Mouse (Mus musculus) hindbrain, embryonic 12.5 days (tissue): ENCODE measurements around the gene Tbc1d9. TPM values are rescaled to one million over a fixed set of nuclear protein-coding genes. Genes with fewer than 3 reads are reported as not detected.

Experiments used
- ATAC-seq: fragments of 200-750 bp; cut with Nextera tagmentation; 2 replicates; pipeline ENCODE4 v1.8.0; 2017; ENCODE audit warnings: moderate TSS enrichment; ENCODE audit not compliant: low FRiP score
- H3K27ac ChIP-seq: fragments of 300-500 bp; sonication (generic); 2 replicates; pipeline ENCODE4 v1.5.1; 2016; ENCODE audit warnings: mild to moderate bottlenecking
- H3K27me3 ChIP-seq: fragments of 300-500 bp; sonication (generic); 2 replicates; pipeline ENCODE4 v1.6.1; 2016; ENCODE audit warnings: mild to moderate bottlenecking
- H3K36me3 ChIP-seq: fragments of 300-500 bp; sonication (generic); 2 replicates; pipeline ENCODE4 v1.6.1; 2016; ENCODE audit warnings: mild to moderate bottlenecking
- H3K4me1 ChIP-seq: fragments of 300-500 bp; sonication (generic); 2 replicates; pipeline ENCODE4 v1.6.1; 2016
- H3K4me2 ChIP-seq: fragments of 300-500 bp; sonication (generic); replicated peaks from 2 replicates; pipeline ENCODE4 v1.6.1; 2016; ENCODE audit warnings: mild to moderate bottlenecking
- H3K4me3 ChIP-seq: fragments of 300-500 bp; sonication (generic); 2 replicates; pipeline ENCODE4 v1.5.1; 2016; ENCODE audit warnings: mild to moderate bottlenecking
- H3K9ac ChIP-seq: fragments of 300-500 bp; sonication (generic); 2 replicates; pipeline ENCODE4 v1.6.1; 2016; ENCODE audit warnings: mild to moderate bottlenecking, moderate library complexity
- H3K9me3 ChIP-seq: fragments of 300-500 bp; sonication (generic); replicated peaks from 2 replicates; pipeline ENCODE4 v1.6.1; 2016; ENCODE audit warnings: mild to moderate bottlenecking
- WGBS: fragments of 180-500 bp; shearing (Covaris S2); methylation state at CpG from one replicate; pipeline ENCODE4 v1.1.7; 2016; 5-methylcytosine and 5-hydroxymethylcytosine counted together
- polyA plus RNA-seq: library from polyadenylated mRNA; unstranded; fragments of >200 nt; fragmentation: Nextera tagmentation; extraction: Ambion mirVana; gene quantifications from 2 replicates; pipeline ENCODE4 v1.2.1, GENCODE M21; 2016

The Tbc1d9 gene
- polyA plus RNA-seq, 1 experiment from 2014 or later: 14.8 TPM

- H3K4me1 ChIP-seq: no peaks in the 10 kb centered on the region
- H3K9me3 ChIP-seq: no peaks in the 10 kb centered on the region
- no peak overlapping the region for H3K4me2 ChIP-seq
- no peak overlapping the region for H3K4me3 ChIP-seq
- ATAC-seq: no peak
- peaks cover 49% of the 10 kb centered on the region for H3K36me3 ChIP-seq
- H3K27ac ChIP-seq: peak overlapping the region; percentile 17; the same call in 1 of the 2 replicates
- WGBS: 77% methylated on average over 14 of the region's 14 CpGs
- no peaks in the 10 kb centered on the region for H3K27me3 ChIP-seq
- no peak overlapping the region for H3K9ac ChIP-seq
Measured at GRCm38 (mm10) chr8:83251362-83252246, 86.5 kb downstream of the Tbc1d9 start.

DNA sequence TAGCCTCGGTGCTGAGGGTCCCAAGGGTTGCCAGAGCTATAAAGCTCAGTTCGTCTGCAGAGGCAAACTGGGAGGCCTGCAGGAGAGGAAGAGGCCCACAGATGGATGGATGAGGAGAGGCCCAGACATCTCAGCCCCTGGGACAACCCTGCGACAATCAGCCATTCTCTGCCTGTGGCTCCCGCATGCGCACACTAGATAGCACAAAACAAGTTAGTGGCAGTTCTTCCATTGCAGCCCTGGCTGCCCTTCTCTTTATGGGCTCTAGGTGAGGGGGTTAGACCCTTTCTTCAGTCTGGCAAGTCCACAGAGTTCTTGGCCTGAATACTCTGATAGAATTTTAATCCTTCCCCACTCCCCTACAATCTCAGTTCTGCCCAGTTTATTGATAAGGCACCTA, 87.6 kb downstream of the Tbc1d9 start:
- WGBS: 88% methylated on average over 5 of the region's 5 CpGs
- Histone ChIP-seq H3K27me3 (no peaks in the 10 kb centered on the region), H3K9me3 (no peaks in the 10 kb centered on the region), H3K36me3 (peaks cover 49% of the 10 kb centered on the region), H3K4me3 (no peak overlapping the region), H3K4me2 (no peak overlapping the region), H3K4me1 (no peaks in the 10 kb centered on the region), H3K27ac (peak overlapping the region; percentile 35; the same call in 1 of the 2 replicates), H3K9ac (no peak overlapping the region)
- ATAC-seq: no peak

DNA sequence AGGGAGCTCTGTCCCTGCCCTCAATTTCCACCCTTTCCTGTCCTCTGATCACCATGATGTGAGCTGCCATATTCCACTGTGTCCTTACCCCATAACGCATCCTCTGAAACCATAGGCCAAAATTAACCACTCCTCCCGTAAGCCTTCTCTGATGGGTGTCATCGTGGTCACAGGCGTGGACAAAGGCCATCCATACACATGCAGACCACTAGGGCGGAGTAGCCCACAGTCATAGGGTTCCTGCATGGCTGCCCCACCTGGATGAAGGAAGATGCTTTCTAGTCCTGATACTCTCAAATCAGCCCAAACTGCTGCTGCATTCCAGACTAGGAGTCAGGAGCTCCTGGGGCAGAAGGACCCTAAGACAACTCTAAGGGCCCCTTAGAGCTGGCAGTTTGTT, 92.5 kb downstream of the Tbc1d9 start:
- H3K9me3 ChIP-seq: no peaks in the 10 kb centered on the region
- no peak overlapping the region for H3K27ac ChIP-seq
- no peaks in the 10 kb centered on the region for H3K27me3 ChIP-seq
- 93% methylated on average over 5 of the region's 5 CpGs for WGBS
- H3K9ac ChIP-seq: no peak overlapping the region
- peaks cover 46% of the 10 kb centered on the region for H3K36me3 ChIP-seq
- no peak overlapping the region for H3K4me3 ChIP-seq
- H3K4me2 ChIP-seq: no peak overlapping the region
- no peaks in the 10 kb centered on the region for H3K4me1 ChIP-seq
- no peak for ATAC-seq

DNA sequence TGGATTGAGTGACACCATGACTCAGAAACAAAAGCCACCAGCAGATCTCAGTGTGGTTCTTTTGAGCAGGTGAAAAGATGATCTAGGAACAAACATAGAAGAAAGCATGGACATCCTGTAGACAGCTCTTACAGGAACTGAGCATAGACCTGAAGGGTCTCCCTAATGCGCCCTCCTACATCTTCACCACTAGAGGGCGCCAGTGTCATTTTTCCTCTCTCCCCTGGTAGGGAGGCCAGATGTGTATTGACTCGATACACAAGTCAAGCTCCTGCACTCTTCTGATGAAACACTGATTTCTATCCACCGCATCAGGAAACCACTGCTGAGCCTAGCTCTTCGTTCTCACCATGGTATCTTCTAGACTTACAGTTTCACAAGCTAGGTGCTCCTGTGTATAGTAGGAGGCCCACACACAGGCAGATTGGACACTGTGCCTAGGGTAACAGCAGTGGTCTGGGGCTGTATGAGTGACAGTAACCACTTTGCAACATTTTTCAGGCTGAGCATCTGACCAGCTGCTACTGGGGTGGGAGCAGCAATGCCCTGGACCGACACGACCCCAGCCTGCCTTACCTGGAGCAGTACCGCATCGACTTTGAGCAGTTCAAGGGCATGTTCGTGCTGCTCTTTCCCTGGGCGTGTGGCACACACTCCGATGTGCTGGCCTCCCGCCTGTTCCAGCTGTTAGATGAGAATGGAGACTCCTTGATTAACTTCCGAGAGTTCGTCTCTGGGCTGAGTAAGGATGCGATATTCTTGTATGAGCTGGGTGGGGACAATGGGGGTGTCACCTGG, 95.5 kb downstream of the Tbc1d9 start:
- no peak overlapping the region for H3K4me3 ChIP-seq
- H3K36me3 ChIP-seq: peaks cover 31% of the 10 kb centered on the region
- no peaks in the 10 kb centered on the region for H3K9me3 ChIP-seq
- H3K27me3 ChIP-seq: no peaks in the 10 kb centered on the region
- no peaks in the 10 kb centered on the region for H3K4me1 ChIP-seq
- peak; percentile 90 for ATAC-seq
- 70% methylated on average over 16 of the region's 16 CpGs for WGBS
- H3K9ac ChIP-seq: no peak overlapping the region
- H3K27ac ChIP-seq: no peak overlapping the region
- H3K4me2 ChIP-seq: no peak overlapping the region

GRCm38 (mm10) chr8:83271172-83271571, 106.0 kb downstream of the Tbc1d9 start:
- no peak overlapping the region for H3K4me3 ChIP-seq
- H3K27me3 ChIP-seq: no peaks in the 10 kb centered on the region
- no peak; the same call in 1 of the 2 replicates for ATAC-seq
- no peaks in the 10 kb centered on the region for H3K9me3 ChIP-seq
- no peak overlapping the region for H3K27ac ChIP-seq
- 96% methylated on average over 14 of the region's 14 CpGs for WGBS
- H3K36me3 ChIP-seq: peaks cover 49% of the 10 kb centered on the region
- H3K9ac ChIP-seq: no peak overlapping the region
- no peak overlapping the region for H3K4me2 ChIP-seq
- H3K4me1 ChIP-seq: no peaks in the 10 kb centered on the region

DNA sequence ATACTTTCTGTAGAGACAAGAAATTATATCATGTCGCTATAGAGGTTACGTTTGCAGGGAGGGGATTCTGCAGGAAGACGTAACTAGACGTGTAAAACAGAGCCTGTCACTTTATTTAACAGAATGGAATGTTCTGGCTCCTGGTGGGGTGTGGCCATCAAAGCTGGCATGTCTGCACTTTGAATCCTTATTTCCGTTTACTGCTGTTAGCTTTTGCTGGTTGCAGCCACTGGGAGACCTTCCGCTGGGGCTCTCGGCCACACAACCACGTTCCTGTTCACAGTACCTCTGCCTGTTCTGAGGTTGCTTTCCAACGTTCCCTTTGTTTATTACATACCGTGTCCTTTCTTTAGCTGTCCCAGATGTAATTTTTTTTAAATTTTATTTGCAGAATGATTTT, 107.3 kb downstream of the Tbc1d9 start:
- peaks cover 39% of the 10 kb centered on the region for H3K36me3 ChIP-seq
- no peak overlapping the region for H3K4me2 ChIP-seq
- no peak overlapping the region for H3K9ac ChIP-seq
- H3K4me1 ChIP-seq: no peaks in the 10 kb centered on the region
- no peaks in the 10 kb centered on the region for H3K9me3 ChIP-seq
- no peaks in the 10 kb centered on the region for H3K27me3 ChIP-seq
- H3K4me3 ChIP-seq: no peak overlapping the region
- WGBS: 82% methylated on average over 10 of the region's 10 CpGs
- ATAC-seq: no peak
- H3K27ac ChIP-seq: no peak overlapping the region

DNA sequence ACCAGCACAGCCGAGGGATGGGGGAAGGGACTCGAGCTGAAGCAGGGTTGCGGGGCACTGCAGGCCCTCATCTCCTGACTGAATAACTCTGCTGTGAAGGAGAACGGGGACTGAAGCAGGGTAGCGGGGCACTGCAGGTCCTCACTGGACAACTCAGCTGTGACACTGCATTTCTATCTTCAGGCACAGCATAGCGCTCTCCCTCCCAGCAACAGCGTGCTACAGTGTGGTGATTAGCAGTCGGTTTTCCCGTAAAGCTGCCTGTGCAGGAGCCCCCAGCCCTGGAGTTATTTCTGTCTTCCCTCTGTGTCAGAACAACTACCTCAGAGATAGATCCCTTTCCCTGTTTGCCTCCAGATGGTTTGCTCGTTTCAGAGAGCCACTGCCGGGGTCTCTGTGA, 109.3 kb downstream of the Tbc1d9 start:
- no peaks in the 10 kb centered on the region for H3K27me3 ChIP-seq
- H3K27ac ChIP-seq: no peak overlapping the region
- no peaks in the 10 kb centered on the region for H3K4me1 ChIP-seq
- no peak overlapping the region for H3K9ac ChIP-seq
- no peaks in the 10 kb centered on the region for H3K9me3 ChIP-seq
- H3K36me3 ChIP-seq: peaks cover 22% of the 10 kb centered on the region
- 63% methylated on average over 11 of the region's 11 CpGs for WGBS
- no peak overlapping the region for H3K4me2 ChIP-seq
- no peak overlapping the region for H3K4me3 ChIP-seq
- no peak for ATAC-seq

DNA sequence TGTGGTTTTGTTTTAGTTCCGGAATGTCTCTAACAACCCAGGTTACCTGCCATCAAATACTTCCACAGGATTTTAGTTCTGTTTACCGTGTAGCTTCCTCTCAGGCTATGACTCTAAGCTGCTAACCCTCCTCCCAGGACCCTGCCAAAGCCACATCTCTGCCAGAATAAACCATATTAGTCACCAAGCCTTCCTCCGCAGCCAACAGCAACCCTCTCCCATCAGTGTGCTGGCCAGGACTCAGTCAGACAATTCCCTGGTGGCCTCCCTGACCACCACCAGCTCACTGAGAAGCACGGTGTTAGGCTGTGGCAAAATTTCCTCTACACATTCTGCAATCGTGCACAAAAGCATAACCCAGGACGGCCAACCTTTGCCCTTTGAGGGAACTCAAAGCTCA, 113.3 kb downstream of the Tbc1d9 start:
- no peaks in the 10 kb centered on the region for H3K27me3 ChIP-seq
- H3K9ac ChIP-seq: no peak overlapping the region
- no peak for ATAC-seq
- H3K4me2 ChIP-seq: no peak overlapping the region
- H3K9me3 ChIP-seq: no peaks in the 10 kb centered on the region
- peaks cover 2% of the 10 kb centered on the region; the same call in 1 of the 2 replicates for H3K36me3 ChIP-seq
- no peak overlapping the region for H3K4me3 ChIP-seq
- H3K4me1 ChIP-seq: no peaks in the 10 kb centered on the region
- no peak overlapping the region for H3K27ac ChIP-seq
- 87% methylated on average over 6 of the region's 6 CpGs for WGBS

DNA sequence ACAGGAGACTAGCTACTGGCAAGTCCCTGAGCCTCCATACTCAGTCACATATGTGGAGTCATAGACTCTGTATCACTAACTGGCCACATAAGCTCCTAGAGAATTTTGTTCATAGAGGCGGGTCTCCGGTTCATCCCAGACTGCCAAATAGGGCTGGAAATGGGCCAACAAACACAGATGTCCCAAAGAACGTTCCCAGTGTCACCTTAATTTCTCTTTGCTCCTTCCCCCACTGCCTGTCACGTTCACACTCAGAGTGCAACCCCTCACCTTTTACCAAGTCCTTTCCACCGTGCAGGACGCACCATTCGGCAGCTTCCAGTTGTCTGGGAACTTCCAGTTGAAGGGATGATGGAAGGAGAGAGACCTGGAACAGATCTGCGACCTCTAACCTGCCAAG, 120.2 kb downstream of the Tbc1d9 start:
- WGBS: 85% methylated on average over 8 of the region's 8 CpGs
- Histone ChIP-seq H3K36me3 (no peaks in the 10 kb centered on the region), H3K4me2 (no peak overlapping the region), H3K27me3 (peaks cover 14% of the 10 kb centered on the region), H3K9me3 (no peaks in the 10 kb centered on the region), H3K9ac (no peak overlapping the region), H3K4me3 (no peak overlapping the region), H3K4me1 (peaks cover 5% of the 10 kb centered on the region; the same call in 1 of the 2 replicates), H3K27ac (no peak overlapping the region)
- ATAC-seq: no peak

DNA sequence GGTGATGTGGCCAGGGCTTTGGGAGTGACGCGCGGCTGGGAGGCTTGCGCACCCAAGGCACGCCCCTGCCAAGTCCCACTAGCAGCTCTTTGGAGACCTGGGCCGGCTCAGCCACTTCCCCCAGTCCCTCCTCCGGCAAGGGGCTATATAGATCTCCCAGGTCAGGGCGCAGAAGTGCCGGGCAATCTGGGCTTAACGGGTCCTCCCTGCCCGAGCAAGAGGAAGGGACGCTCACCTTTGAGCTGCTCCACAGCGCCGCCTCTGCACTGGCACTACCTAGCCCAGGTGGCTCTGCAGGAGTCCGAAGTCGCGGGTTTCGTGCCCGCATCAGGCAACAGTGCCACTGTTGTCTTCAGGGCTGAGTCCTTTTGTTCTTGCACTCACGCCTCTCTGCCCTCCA, 125.0 kb downstream of the Tbc1d9 start, which contains the start of gene Ucp1:
Ucp1 (plus strand) TSS at position 177 of the 400 bp plus-strand sequence.
- no peak for ATAC-seq
- H3K4me3 ChIP-seq: peak within 1 kb of the TSS; percentile 18
- 4% methylated on average over 20 of the region's 20 CpGs for WGBS
- no peak within 1 kb of the TSS for H3K27ac ChIP-seq
- H3K9ac ChIP-seq: peak within 1 kb of the TSS; percentile 35; the same call in 1 of the 2 replicates
- no peaks in the 10 kb centered on the region for H3K9me3 ChIP-seq
- no peaks in the 10 kb centered on the region for H3K36me3 ChIP-seq
- peaks cover 18% of the 10 kb centered on the region for H3K27me3 ChIP-seq
- peaks cover 5% of the 10 kb centered on the region; the same call in 1 of the 2 replicates for H3K4me1 ChIP-seq
- peak within 1 kb of the TSS; percentile 51 for H3K4me2 ChIP-seq

DNA sequence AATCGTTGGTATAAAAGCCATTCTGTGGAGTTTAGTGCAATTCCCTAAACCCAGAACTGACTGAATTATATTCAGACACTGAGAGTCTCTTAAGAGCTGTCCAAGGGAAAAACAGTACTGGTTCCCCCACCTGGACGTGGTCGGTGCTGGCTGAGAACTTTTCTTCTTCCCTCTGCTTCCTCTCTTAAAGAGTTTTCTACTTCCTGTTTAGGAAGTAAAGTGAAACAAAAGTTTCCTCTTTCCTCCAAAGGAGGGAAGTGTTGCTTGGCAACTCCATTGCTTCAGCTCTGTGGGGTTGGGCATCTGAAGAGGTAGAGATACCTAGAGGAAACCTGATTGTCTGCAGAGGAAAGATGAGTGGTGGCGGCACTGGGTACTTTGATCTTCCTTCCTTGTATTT, 132.2 kb downstream of the Tbc1d9 start:
- Histone ChIP-seq H3K4me2 (no peak overlapping the region), H3K4me3 (no peak overlapping the region), H3K4me1 (no peaks in the 10 kb centered on the region), H3K36me3 (no peaks in the 10 kb centered on the region), H3K9me3 (no peaks in the 10 kb centered on the region), H3K9ac (no peak overlapping the region), H3K27ac (no peak overlapping the region), H3K27me3 (no peaks in the 10 kb centered on the region)
- no peak for ATAC-seq
- WGBS: 75% methylated on average over 4 of the region's 4 CpGs

GRCm38 (mm10) chr8:83300135-83300534, 135.0 kb downstream of the Tbc1d9 start:
- Histone ChIP-seq H3K4me2 (no peak overlapping the region), H3K9ac (no peak overlapping the region), H3K4me1 (no peaks in the 10 kb centered on the region), H3K27me3 (no peaks in the 10 kb centered on the region), H3K9me3 (no peaks in the 10 kb centered on the region), H3K4me3 (no peak overlapping the region), H3K36me3 (no peaks in the 10 kb centered on the region), H3K27ac (no peak overlapping the region)
- WGBS: 81% methylated on average over 1 of the region's 1 CpGs
- no peak for ATAC-seq
